Mouse (Mus musculus) gonadal fat pad, adult 2 months (tissue): ENCODE data around the gene Poc1b. TPM values are rescaled to one million over a fixed set of nuclear protein-coding genes. Genes with fewer than 3 reads are reported as not detected.
A peak's percentile ranks its signal among the peaks of the same experiment; 100 is the strongest.

Experiments
- DNase-seq: peaks from one replicate; pipeline ENCODE4 v3.0.0-alpha.2; 2012; ENCODE audit warnings: low read depth
- polyA plus RNA-seq: library from polyadenylated mRNA; depleted of rRNA; stranded (reverse); fragments of >200 nt; gene quantifications from 2 replicates; pipeline ENCODE4 v1.2.3, GENCODE M21; 2012; rRNA removed

The Poc1b gene
- polyA plus RNA-seq: 5.3 and 5.9 TPM in 2 replicates

GRCm38 (mm10) chr10:99106703-99107631 is at the start of gene Poc1b:
TSS of gene Poc1b (plus strand) at chr10:99107036.
- no peak for DNase-seq

- DNase-seq: no peak
These were observed 46.2 kb upstream of the Poc1b start for GRCm38 (mm10) chr10:99060588-99060987.

GRCm38 (mm10) chr10:99061418-99061817 is 45.4 kb upstream of the Poc1b start:
- DNase-seq: no peak

GRCm38 (mm10) chr10:99062546-99062945 is 44.3 kb upstream of the Poc1b start:
- DNase-seq: peak; percentile 89

- no peak for DNase-seq
These were observed 30.5 kb upstream of the Poc1b start for GRCm38 (mm10) chr10:99076113-99076895.

GRCm38 (mm10) chr10:99078621-99079020 is 28.2 kb upstream of the Poc1b start:
- DNase-seq: no peak

GRCm38 (mm10) chr10:99081569-99081990 is 25.3 kb upstream of the Poc1b start:
- no peak for DNase-seq

GRCm38 (mm10) chr10:99083431-99084003 is 23.3 kb upstream of the Poc1b start:
- DNase-seq: no peak

- no peak for DNase-seq
These were observed 22.2 kb upstream of the Poc1b start for GRCm38 (mm10) chr10:99084397-99085239.

GRCm38 (mm10) chr10:99085240-99085587 is 21.6 kb upstream of the Poc1b start:
- DNase-seq: no peak

- no peak for DNase-seq
These were observed 20.8 kb upstream of the Poc1b start for GRCm38 (mm10) chr10:99086029-99086428.

GRCm38 (mm10) chr10:99089906-99090305 is 16.9 kb upstream of the Poc1b start:
- no peak for DNase-seq

GRCm38 (mm10) chr10:99093364-99093763 is 13.5 kb upstream of the Poc1b start:
- no peak for DNase-seq

GRCm38 (mm10) chr10:99095114-99095513 is 11.7 kb upstream of the Poc1b start:
- DNase-seq: no peak

GRCm38 (mm10) chr10:99097374-99097773 is 9.5 kb upstream of the Poc1b start:
- DNase-seq: no peak

GRCm38 (mm10) chr10:99105522-99105921 is 1.3 kb upstream of the Poc1b start:
- no peak for DNase-seq

- no peak for DNase-seq
These were observed 529 bp upstream of the Poc1b start for GRCm38 (mm10) chr10:99106311-99106702.

GRCm38 (mm10) chr10:99107964-99108363 is 1.1 kb downstream of the Poc1b start, which contains the start of gene Galnt4:
TSS of gene Galnt4 (plus strand) at chr10:99108159.
- DNase-seq: no peak

- no peak for DNase-seq
These were observed 1.7 kb downstream of the Poc1b start for GRCm38 (mm10) chr10:99108431-99108982.

- DNase-seq: no peak
These were observed 6.7 kb downstream of the Poc1b start for GRCm38 (mm10) chr10:99113533-99113932.

GRCm38 (mm10) chr10:99114295-99114694 is 7.5 kb downstream of the Poc1b start:
- no peak for DNase-seq
